Mouse (Mus musculus): Measurements from ENCODE around the gene Shroom3.

Shroom3 gene

GRCm38 (mm10) chr5:92808503-92809415, 125.5 kb downstream of the Shroom3 start:
- DNase-seq (ENCODE audit: low read depth, low spot score), result peak; percentile 84

DNA sequence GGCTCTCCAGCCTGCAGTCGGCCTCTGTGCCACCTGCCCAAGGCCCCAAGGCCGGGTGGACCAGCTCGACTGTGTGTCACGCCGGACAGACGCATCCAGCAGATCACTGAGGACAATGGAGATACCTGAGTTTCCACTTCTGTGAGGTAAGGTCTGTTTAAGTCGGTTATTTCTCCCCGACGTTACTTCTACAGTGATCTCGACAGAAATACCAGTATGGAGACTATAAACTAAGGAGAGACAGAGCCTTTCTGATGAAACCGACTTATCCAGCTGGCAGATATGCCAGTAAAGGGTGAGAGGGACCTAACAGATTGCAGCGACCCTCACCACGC, 126.1 kb downstream of the Shroom3 start:
- no peak for DNase-seq (ENCODE audit: low read depth, low spot score)

GRCm38 (mm10) chr5:92810922-92811533, 127.8 kb downstream of the Shroom3 start:
- DNase-seq (ENCODE audit: low read depth, low spot score), result peak; percentile 67

- peak; percentile 26 for DNase-seq (ENCODE audit: low read depth, low spot score)
Measured at GRCm38 (mm10) chr5:92811761-92812160, 128.5 kb downstream of the Shroom3 start.

DNA sequence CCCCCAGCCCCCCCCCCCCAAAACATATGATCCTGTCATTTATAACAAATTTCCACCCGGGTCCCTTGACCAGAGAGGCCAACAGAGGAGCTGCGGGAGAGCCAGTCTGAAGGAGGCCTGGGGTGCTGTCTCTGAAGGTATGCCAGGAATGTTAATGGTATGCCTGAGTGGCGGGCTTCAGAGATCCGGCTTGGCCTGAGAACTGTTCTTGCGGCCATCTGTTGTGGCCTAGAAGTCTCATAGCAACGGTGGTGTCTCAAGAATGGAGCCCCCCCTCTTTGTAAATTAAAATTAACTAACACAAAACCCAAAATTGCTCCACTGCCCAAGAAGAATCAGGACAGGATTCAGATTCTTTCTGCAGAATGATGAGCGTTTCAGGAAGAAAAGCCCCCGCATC, 129.7 kb downstream of the Shroom3 start:
- DNase-seq (ENCODE audit: low read depth, low spot score), result peak; percentile 81

GRCm38 (mm10) chr5:92813562-92813961, 130.3 kb downstream of the Shroom3 start:
- DNase-seq (ENCODE audit: low read depth, low spot score), result no peak

- DNase-seq (ENCODE audit: low read depth, low spot score), result no peak
Measured at GRCm38 (mm10) chr5:92814621-92815020, 131.4 kb downstream of the Shroom3 start.

DNA sequence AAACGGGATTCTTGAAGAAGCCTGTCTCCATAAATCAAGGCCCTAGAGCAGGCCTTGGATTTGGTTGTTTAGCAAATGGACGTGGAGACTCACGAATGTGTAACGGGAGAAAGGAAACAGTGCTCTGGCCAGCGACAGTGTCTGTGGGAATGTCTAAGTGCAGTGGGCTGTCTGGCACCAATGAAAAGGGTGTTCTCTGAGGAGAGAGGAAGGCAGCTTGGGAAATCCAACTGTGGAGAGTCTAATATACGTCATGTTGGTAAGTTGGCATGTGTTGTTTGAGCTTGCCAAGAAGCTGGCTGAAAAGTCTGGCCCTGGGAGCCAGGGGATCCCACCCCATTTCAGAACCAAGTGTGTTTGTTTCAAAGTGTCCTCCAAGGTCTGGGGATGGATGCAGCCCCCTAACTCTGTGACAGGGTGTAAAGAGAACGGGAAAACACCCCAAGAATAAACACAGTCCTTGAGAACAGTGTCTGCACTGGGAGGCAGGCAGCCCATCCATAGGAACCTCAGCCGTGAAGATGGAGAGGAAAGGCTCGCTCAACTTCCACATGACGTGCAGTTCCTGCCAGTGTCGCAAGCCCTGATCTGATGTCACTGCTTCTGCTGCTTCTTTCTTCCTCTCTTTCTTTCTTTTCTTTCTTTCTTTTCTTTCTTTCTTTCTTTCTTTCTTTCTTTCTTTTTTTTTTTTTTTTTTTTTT, 134.0 kb downstream of the Shroom3 start:
- no peak for DNase-seq (ENCODE audit: low read depth, low spot score)

DNA sequence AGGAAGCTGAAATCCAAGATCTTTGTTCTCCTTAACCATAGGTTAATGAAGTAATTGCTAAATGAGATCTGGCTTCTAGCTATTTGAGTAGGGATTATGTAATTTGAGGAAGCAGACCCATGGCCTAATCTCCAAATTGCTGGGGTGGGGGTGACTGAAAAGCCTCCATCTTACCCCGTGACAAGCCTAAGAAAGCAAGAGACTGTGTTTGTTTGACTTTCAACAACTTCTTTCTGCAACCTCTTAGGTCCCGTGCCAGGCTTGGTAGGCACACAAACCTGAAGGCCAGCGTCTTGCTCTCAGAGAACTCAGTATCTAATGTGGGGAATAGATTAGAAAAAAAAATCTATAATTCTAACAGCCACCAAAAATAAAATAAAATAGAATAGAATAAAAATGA, 138.1 kb downstream of the Shroom3 start:
- DNase-seq (ENCODE audit: low read depth, low spot score), result no peak

DNA sequence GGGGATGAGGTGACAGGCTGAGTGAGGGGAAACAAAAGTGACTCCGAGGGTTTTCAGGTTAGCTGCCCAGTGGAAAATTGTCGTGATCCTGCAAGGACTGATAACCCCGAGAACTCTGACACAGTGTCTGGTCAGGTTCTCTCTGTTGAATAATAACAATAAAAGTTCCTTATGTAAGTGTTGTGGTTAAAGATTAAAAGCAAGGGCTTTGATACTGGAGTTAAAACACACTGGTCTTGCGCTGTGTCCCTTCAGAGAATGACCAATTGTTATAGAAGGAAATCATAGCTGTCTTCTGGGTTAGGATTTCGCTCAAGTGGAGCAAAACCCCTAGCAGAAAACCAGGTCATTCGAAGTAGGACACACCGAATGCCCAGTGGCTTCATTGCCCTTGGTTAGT, 140.3 kb downstream of the Shroom3 start:
- DNase-seq (ENCODE audit: low read depth, low spot score), result no peak

DNA sequence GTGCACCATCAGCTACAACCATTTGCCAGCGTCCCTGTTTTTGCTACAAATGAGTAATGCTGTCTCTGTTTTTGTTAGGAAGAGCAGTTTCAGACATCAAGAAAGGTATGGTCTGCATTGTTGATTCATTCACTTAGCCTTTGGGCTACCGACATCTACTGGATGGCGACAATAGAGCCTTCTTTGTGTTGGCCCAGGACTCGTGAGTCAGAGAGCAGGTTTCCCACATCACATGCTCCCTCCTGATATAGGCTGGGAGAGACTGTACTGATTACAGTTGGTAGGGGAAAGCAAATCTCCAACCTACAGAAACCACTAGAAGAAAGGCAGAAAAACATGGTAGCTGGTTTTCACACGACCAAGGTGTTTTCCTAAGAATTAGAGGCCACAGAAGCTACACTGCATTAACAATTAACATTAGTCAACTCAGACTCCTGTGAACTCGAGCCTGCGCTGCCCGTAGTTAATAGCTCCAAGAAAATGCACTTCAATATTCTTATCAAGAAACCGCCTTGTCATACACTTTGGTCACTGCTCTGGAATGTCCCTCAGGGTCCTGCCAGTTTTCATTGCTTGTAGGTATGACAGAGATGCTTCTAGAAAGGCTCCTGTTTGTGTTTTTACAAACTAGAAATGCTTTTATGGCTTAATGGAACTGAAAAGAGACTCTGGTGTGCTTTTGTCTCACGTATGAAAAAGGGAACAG, 141.2 kb downstream of the Shroom3 start:
- no peak for DNase-seq (ENCODE audit: low read depth, low spot score)

DNA sequence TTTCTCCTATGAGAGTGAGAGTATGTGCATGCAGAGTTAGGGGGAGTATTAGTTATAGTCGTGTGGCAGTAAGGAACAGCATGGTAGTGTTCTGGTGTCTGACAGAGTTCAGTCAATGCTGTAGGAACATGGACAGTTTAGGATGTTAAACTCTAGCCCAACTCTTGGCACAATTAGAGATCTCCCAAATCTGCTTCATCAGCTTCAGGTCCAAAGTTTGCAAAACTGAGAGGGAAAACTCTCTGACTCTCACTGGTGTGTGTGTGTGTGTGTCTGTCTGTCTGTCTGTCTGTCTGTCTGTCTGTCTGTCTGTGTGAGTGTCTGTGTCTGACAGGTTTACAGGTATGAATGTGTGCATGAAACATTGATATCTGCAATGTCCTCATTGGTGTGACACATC, 147.2 kb downstream of the Shroom3 start:
- DNase-seq (ENCODE audit: low read depth, low spot score), result no peak

GRCm38 (mm10) chr5:92834513-92834912, 151.3 kb downstream of the Shroom3 start:
- no peak for DNase-seq (ENCODE audit: low read depth, low spot score)

DNA sequence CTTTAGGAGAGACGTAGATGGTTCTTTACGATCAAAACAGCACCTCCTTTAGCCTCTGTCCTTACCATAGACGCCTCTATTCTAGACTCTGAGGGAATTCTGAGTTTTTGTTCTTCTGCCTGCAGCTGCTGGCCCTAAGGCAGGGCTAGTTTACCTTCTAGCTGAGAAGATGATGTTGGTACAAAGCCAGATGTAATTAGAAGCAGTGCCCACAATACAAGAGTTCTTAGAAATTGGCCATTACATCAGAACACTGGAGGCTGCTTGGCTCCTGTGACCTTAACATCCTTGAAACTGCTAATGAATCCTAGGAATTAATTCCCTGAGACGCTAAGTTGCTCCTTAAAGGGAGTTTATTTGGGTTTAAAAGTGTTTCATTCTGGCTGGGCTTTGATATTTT, 154.1 kb downstream of the Shroom3 start:
- no peak for DNase-seq (ENCODE audit: low read depth, low spot score)

DNA sequence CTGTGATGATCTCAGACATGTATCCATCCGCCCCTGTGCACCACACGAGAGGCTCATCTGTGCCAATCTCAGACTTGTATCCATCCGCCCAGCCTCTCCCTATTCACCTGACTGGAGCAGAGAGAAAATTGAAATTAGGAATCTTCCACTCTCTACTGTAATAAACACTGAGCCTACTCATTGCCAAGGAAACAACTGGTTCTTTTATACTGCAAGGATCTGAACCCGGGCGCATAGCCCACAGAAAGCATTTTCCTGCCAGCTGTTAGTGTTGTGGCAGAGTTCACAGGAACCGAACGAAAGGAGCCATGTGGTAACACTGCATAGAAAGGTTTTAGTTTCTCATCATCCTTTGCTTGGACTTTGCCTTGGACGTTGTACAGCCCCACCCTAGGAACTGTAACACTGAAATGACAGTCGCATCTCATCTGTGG, 155.1 kb downstream of the Shroom3 start:
- DNase-seq (ENCODE audit: low read depth, low spot score), result no peak

GRCm38 (mm10) chr5:92839314-92839713, 156.1 kb downstream of the Shroom3 start:
- peak; percentile 14 for DNase-seq (ENCODE audit: low read depth, low spot score)

- peak; percentile 59 for DNase-seq (ENCODE audit: low read depth, low spot score)
Measured at GRCm38 (mm10) chr5:92841474-92841873, 158.2 kb downstream of the Shroom3 start.

- DNase-seq (ENCODE audit: low read depth, low spot score), result peak; percentile 12
Measured at GRCm38 (mm10) chr5:92842417-92842816, 159.2 kb downstream of the Shroom3 start.

- DNase-seq (ENCODE audit: low read depth, low spot score), result no peak
Measured at GRCm38 (mm10) chr5:92842881-92843280, 159.6 kb downstream of the Shroom3 start.

- no peak for DNase-seq (ENCODE audit: low read depth, low spot score)
Measured at GRCm38 (mm10) chr5:92843850-92844785, 160.9 kb downstream of the Shroom3 start.

DNA sequence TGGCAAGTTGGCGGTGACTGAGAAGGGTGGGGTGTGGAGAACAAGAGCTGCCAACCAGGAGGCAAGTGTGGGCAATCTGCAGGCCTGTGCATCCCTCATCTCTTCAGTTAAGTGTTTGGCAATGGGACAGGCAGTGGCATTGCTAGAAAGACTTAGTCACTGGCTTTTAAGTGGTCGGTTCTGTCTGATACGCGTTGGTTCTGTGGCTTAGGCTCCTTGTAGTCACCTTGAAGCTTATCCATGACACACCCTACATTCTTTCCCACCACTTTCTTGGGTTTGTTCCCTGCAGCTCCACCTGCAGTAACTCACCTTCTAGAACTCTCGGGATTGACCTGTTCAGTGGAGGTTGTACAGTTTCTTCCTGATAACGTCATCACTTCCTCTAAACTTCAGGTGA, 166.5 kb downstream of the Shroom3 start:
- peak; percentile 67 for DNase-seq (ENCODE audit: low read depth, low spot score)
